Mouse (Mus musculus): ENCODE measurements around the gene Gm44502.
A peak's percentile ranks its signal among the peaks of the same experiment; 100 is the strongest.

The Gm44502 gene

DNA sequence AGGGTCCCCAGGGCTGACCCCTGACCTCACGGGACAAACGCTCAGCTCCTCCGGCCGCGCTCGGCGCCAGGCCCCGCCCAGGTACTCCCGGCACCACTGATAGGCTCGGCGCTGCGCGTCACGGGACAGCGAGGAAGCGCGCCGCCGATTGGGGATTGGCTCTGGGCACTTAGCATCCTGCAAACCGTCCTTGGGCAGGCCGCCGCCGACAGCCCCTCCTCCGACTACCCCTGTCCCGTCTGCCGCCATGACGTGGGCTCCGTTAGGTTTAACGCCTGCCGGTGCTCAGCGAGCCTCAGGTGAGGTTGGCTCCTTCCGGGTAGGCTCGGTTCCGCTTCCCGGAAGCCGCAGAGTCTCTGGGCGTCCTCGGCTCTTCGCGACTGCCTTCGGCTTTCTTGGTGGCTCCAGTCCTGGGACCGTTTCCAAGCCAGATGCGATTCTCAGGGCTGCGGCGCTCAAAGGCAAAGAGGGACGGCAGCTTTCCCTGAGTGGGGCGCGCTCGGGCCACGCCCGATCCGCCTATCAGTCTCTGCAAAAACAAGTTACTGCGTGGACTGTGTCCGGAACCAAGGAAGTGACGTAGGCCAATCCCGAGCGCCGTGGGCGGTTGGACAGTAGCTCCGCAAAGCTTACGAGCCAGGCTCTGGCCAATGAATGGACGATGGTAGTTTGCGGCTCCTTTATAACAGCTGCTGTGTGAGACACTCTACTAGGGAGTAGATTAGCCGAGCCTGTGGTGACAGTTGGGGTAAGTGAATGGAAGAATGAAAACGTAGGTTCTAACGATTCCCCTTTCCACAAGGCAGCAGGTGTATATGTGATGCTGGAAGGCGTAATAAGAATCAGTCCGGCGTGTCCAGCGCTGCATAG is at the start of gene Gm44502, which contains the start of the genes C730034F03Rik and Chkb:
Gm44502 (minus strand) TSS at position 345 of the 870 bp plus-strand sequence.
C730034F03Rik (plus strand) TSS at position 238 of the 870 bp plus-strand sequence.
Chkb (minus strand) TSS at position 557 of the 870 bp plus-strand sequence.
- DNase-seq = peak; percentile 91 to 95

DNA sequence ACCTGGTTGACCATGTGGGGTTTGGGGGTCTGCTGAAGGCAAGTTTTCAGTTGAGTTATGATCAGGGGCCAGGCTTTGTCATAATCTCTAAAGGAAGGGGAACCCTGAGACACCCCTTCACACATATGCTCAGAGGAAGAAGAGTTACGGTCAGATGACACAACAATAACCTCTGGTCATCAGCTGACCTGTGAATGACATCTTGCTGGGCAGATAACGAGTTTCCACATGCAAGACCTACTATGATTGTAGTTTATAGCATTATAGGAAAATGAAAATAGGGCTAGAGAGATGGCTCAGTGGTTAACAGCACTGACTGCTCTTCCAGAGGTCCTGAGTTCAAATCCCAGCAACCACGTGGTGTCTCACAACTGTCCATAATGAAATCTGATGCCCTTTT is 49.1 kb upstream of the Gm44502 start:
- DNase-seq = no peak

DNA sequence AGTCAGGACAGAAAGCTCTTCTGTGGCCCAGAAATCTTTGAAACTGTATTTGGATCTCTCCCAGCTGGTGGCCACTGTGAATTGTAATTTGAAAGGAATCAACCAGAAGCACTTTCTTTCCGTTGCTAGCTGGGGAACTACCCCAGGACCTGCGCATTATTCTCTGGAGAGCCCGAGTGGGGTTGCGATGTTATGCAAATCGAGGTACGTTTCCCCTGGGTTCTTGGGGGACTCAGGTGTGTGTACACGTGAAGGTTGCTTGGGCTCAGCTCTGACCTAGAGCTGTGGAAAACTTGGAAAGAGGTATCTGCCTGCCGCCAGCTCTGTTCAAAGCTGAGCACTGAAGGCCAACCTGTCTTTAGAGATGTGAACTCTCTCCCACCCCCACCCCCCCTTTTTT is 48.3 kb upstream of the Gm44502 start:
- DNase-seq = no peak

DNA sequence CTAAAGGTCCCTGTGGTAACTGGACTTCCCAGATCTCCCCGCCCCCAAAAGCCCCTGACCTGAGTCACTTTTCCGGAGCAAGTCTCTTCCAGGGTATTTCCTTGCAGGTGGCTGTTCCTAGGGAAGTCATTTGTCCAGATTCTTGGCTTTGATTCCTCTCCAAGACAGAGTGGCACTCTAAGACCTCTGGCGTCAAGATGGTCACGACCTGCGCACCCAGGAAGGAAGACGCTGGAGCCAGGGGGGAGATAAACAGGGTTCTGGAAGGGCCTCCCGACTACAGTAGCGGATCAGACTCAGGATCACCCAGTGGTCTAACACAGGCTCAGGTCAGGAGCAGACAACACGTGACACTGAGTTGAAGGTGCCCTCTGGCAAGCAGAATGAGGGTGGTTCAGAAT is 47.6 kb upstream of the Gm44502 start, which contains the start of gene Arsa:
Arsa (minus strand) TSS at position 335 of the 401 bp plus-strand sequence.
- DNase-seq = peak; percentile 46 to 62

DNA sequence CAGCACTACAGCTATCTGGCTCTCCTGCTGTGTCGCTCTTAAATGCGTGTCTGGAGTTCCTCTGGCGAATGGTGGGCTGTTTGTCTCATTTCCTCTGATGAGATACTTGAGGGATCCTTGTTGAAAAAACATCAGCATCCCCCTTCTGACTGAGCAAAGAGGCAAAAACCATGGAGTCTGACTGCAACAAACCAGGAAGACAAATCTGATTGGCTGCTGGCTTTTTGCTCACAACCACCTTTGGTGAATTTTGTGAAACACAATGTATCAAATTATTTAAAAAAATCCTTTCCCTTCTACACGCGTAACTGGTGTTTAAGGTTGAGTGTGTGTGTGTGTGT is 46.9 kb upstream of the Gm44502 start:
- DNase-seq = no peak

DNA sequence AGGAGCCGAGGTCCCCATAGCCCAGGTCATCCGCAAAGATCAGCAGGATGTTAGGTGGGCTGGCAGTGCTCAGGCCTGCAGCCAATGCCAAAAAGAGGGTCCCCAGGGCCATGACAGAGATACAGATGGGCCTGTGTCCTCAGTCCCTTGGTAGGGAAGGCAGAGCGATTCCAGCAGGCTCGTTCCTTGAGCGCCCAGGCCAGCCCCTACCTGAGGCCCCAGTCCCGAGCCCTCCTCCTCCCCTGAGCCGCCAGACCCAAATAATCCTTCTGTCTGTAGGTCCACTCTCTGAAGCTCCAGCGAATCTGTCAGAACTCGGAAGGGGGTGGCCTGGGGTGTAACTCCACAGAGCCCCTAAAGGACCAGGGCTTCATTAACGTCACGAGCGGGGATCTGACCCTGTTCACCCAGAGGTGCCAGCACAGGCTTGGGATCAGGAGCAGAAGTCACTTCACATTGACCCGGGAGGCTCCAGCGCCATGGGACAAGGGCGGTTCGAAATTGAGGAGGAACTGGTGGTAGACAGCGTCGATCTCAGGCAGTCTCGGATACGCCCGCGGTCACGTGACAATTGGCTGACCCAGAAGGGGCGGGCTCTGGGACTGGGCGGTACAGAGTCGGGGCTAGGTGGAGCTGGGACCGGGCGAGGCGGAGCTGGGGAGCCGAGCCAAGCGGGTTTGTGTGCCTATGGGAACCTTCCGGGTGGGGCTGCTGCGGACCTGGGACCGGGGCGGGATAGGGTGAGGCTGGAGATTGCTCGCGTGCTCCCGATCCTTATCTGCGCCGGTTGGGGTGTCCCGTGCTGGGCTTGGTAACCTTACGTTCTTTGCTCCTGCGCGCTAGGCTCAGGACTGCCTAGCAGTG is 46.3 kb upstream of the Gm44502 start:
- peak; percentile 92 to 96 for DNase-seq

DNA sequence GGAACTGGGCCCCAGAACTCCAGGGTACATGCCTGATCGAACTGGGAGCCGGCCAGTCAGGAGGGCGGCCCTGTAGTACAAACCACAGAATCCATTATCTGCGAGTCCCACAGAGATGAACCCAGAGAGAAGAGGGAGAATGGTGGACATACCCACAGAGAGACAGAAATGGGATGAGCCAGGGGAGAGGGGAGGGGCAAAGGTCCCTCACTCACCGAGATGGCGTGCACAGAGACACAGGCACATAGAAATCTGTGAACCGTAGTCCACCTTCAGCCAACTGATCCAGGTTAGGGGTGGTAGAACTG is 45.8 kb upstream of the Gm44502 start:
- no peak for DNase-seq

DNA sequence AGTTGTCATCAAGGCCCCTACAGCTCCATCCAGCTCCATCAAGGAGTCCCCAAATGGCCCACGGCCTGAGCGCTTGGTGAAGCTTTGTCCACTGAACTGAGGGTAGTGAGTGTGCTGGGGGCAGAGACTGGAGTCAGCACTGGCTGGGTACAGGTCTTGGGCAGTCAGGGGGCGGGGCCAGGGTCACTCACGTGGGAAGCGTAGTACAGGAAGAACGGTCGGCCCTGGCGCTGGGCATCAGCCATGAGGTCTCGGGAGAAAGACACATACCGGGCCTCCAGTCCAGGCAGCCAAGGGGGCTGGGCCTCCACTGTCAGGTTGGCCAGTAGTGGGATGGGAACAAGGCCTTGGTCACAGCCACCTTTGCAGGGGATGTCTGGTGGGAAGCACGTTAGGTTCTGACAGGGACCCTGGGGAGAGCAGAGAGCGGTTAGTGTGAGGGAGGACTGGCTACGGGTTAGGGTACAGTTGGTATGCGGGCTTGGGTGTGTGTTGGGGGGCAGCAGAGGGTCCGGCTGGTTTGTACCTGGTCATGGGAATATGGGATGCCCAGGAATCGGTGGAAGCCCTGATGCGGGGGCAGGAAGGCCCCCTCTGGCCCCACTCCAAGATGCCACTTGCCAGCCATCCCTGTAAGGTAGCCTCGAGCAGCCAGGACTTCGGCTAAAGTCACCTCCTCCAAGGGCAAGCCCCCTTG is 45.2 kb upstream of the Gm44502 start:
- DNase-seq = no peak

DNA sequence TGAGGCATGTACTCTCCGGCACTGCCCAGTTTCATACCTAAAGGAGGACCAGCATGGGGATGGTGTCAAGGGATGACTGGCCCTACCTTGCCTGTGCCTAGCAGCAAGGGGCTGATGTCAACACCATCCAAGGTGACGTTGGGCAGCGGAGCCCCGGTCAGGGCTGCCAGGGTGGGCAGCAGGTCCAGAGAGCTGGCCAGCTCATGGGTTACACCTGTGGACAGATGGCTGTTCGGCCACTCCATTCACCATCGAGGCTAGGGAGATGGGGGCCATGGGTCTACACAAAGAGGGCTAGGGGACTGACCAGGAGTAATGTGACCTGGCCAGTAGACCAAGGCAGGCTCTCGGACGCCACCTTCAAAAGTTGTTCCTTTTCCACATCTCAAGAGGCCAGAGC is 44.4 kb upstream of the Gm44502 start:
- no peak for DNase-seq

DNA sequence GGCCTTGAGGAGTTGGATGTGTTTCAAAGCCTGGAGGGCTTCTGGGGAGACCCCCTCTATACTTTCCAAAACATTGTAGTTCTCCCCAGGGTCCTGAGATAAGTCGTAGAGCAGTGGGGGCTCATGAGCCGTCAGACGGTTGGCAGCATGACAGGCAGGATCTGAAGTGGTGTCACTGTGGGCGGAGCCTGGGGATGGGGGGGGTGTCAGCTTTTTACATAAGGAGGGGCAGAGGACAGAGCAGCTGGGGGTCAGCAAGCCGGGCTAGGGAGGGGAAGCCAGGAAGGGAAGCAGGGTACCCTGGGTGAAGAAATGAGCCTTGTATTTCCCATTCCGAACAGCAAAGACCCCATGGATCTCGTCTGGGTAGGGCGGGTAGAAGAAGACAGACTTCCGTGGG is 43.9 kb upstream of the Gm44502 start:
- DNase-seq = no peak

DNA sequence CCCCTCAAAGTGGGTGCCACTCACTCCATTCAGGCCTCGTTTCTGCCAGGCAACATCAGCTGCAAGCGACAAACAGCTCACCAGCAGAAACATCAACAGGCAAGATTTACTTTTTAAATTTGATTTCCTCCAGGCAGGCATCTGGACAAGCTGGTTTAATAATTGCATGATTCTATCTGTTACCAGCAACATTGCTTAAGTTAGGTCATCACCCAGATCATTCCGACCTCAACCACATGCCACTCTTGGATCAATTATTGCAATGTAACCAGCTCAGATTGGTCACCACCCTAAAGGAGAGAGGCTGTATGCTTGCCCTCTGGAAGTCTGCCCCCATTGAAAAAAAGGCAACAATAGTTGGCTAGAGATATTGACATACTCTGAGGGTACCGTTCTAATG is 42.0 kb upstream of the Gm44502 start:
- DNase-seq = no peak

DNA sequence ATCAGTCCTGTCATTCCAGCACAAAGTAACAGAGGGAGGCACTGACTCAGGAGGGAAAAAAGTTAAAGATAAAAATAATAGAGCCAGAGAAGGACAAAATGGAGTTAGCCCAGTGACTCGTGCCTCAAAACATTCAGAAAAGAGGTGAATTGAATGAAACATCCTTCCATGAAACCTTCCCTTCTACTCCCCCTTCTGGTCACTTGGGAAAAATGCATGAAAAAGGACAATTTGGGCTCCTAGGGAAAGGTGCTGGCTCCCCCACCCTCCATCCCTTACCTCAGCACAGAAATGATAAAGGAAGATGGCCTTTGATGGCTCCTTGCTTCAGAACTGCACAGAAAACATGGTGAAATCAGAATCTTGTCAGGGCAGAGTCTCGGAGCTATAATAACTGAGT is 39.1 kb upstream of the Gm44502 start:
- no peak for DNase-seq

DNA sequence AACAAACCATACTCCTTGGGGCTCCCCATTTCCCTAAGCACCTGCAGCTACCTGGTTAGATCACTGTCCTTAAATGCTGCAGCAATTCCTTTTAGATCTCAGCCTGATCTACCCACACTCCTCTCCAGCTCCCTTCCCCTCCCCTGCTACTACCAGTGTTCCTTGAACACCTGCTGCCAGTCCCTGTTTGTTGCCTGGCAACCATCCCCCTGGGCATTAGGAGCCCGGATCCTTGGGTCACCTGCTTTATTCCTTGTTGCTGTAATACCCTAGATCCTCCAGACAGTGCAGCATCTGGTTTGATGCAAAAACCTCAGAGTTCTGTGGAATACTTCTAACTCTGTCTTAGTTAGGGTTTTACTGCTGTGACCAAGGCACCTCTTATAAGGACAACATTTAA is 35.6 kb upstream of the Gm44502 start:
- no peak for DNase-seq

DNA sequence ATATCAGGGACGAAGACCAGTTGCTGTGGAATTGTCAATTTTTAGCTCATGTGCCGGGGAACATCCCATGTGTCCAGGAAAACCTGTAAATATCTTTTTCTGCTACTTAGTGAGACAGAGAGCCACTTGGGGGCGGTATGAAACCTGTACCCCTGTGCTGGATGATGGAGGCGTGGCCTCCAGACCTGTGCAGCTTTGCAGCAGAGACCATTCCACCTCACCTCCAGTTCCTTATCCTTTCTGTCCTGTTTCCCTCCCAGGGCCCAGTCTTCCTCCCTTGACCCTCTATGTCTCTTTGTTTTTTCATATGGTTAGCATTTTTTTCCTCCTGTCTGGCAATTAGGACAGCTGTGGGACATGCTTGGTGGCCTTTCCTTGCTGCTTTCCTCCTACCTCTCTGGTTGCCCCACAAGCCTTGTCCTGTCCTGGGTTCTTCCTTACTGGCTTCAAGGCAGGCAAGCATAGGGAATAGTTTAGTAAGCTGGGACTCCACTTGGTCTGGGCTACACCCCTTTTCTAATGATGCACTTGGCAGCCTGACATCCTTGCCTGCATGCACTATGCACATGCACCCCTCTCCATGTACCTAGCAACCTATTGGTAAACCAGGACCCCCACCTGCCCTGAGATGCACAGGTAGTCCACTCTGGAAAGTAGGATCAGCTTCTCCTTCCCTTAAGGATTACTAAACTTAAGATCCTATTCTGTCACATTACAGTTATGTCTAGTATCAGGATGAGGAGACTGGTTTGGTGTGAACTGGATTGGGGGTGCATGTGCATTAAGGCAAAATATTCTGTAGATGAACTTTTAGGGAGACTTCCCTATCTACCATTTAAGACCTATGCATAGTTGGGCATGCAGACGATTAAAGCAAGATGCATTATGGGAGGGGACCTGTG is 34.1 kb upstream of the Gm44502 start:
- peak; percentile 37 to 50 for DNase-seq

DNA sequence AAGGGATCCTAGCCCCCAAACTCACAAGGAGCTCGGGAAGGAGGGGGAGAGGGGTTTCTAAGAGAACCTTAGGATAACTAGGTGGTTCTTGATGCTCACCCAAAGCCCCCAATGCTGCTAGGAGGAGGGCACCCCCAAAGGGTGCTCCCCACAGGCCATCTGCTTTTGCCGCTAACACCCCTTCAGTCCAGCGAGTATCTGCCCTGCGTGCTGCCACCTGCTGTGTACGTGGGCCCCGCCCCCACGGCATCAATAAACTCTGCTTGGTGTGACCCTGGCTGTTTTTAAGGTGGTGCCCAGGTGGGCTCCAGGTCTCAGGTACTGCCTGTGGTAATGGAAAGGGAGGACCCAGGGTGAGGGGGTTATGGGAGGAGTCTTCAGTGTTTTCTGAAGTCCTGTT is 32.7 kb upstream of the Gm44502 start:
- DNase-seq = no peak

DNA sequence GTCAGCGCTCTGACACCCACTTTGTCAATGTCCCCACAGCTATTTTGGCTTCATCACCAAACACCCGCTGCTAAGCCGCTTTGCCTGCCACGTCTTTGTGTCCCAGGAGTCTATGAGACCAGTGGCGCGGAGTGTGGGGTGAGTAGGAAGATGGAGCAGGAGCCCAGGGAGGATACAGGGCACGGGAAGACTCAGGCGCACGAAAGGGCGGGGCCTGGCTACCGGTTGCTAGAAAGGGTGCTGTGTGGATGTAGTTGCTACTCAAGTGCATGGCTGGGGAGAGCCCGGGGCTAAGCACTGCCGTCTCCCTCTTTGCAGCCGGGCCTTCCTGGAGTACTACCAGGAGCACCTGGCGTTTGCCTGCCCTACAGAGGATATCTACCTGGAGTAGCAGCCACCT is 31.8 kb upstream of the Gm44502 start:
- no peak for DNase-seq

DNA sequence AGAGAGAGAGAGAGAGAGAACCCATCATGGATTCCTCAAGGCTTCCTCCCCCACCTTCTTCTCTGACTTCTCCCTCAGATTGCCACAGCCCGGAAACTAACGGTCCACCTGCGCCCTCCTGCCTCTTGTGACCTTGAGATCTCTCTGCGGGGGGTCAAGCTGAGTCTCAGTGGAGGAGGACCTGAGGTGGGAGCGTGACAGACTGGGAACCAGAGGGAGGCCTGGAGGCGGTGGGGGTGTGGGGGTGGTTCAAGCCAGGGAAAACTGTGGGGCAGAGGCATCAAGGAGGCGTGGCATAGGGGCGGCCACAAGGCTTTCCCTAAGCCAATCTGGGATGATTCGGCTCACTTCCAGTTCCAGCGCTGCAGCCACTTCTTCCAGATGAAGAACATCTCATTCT is 30.8 kb upstream of the Gm44502 start:
- no peak for DNase-seq

DNA sequence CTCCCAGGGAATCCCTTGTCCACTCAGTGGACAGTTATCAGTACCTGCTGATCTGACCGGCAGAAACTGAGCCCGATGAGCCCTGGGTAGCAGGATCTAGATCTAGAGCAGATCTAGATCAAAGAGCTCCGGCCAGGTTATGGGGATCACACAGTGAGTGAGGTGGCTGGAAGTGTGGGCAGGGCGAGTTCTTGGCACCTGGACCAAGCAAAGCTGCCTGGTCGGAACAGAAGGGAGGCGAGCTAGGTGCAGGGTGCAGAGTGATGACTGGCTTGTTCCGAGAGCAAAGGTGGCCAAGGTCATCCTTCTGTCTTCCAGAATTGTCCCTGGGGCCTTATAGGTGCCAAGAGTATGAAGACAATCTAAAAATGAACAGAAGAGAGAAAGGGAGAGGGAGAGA is 30.3 kb upstream of the Gm44502 start:
- no peak for DNase-seq

DNA sequence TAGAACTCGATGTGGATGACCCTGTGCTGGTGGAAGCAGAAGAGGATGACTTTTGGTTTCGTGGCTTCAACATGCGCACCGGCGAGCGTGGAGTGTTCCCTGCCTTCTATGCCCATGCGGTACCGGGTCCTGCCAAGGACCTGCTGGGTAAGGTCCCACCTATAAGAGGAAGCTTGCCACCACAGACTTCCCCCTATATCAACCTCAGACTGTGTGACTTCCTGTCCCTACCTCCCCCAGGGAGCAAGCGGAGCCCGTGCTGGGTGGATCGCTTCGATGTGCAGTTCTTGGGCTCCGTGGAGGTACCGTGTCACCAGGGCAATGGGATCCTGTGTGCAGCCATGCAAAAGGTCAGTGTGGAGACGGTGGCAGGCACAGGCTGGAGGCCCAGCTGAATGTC is 29.4 kb upstream of the Gm44502 start:
- no peak for DNase-seq

DNA sequence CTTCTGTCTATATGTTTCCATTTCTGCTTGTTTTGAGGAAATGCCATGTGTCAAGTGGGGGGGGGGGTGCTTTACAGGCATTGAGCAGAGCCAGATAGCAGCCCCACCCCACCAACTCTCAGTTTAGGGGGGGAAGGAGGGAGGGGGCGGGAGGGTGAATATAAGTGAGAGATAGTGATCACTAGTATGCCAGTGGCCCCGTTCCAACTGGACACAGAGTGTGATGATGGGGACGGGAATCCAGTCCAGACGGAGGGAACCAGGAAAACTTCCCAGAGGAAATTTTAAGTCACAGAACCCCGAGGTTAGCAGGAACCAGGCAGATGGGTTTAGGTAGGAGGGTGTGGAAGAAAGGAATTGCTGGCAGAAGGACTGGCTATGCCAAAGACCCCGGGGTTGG is 26.1 kb upstream of the Gm44502 start:
- DNase-seq = no peak

DNA sequence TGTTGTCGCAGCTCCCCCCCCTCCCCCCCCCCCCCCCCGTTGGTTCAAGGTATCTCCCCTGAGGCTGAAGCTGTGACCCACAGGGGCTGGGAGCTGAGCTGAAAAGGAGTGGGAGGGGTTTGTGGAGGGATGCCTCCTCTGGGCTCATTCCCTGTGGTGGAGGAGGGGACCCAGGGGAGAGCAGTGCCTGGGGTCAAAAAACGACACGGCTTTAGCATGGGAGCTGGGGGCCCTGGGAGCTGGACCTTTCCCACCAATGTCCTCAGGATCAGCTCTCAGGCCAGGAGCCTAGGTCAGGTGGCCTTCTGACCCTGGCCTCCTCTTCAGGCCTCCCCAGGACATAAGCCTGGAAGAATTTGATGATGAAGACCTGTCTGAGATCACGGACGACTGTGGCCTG is 25.4 kb upstream of the Gm44502 start:
- no peak for DNase-seq

DNA sequence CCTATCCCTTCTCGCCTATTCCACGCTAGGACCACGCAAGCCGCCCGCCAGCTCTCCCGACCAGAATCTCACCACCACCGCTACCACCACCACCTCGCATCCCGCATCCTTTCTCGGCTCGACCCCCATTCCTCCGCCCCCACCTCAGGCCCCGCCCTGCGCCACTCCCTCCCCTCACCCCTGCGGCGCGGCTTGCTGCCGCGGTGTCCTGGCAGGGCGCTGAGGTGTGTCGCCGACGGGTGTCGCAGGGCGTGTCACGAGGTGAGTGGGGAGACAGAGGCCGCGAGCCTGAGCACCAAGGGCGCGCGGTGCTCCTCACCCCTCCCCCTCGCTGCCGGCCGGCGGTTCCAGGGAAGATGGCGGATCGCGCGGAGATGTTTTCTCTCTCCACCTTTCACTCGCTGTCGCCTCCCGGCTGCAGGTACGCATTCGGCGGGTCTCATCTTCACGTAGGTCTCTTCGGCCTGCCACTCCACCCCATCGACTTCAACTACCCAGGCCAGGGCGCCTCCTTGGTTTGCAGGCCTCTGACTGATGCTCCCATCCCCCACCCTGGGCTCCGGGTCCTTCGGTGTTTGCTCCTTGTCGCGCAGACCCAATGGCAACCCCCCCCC is 24.5 kb upstream of the Gm44502 start, which contains the start of gene Mapk8ip2:
Mapk8ip2 (plus strand) TSS at position 49 of the 614 bp plus-strand sequence.
- DNase-seq = peak in 1 of 2 experiments; percentile 33
